In the genomic region with DNA sequence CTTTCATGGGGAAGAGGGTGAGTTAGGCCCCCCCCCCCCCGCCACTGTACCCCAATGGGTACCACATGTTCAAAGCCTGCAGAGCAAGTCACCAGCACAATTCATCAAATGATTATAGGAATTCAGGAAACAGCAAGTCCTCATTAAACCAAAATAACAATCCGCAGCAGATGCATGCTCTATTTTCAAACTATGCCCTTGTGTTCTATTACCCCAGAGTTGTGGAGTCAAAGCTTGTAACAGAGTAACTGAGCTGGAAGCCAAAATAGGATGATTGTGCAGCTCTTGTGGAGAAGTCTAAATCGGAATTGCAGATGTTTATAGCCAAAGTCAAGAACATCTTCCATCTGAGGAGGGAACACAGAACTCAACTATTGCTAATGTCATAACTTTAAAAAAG, we compare ENCODE assay signal across 21 mouse cellular contexts. TPM values are rescaled to one million over a fixed set of nuclear protein-coding genes. Genes with fewer than 3 reads are reported as not detected.
DNase-seq lines count a peak whose midpoint lies in the region; ATAC-seq and TF ChIP-seq lines count a peak whose summit lies in the region.
"Had no signal": no experiment of that assay in that cellular context is flagged by ENCODE, and none has a peak within 500 bp of the region (broad histone marks: within the 10 kb centered on the region; RNA-seq: fewer than 3 reads in every experiment).

No protein-coding gene starts in this region.

- H3K4me1 ChIP-seq in limb, embryonic 13.5 days, result peaks cover 14% of the 10 kb centered on the region
- H3K4me1 ChIP-seq in limb, embryonic 10.5 days, result no peaks in the 10 kb centered on the region
- H3K4me1 ChIP-seq in limb, embryonic 14.5 days (ENCODE audit: control insufficient read depth, insufficient read depth, low read length), result peaks cover 4% of the 10 kb centered on the region; the same call in 1 of the 2 replicates
- H3K4me1 ChIP-seq: forebrain, embryonic 12.5 days; heart, embryonic 10.5 days; hindbrain, embryonic 12.5 days had no signal

- no peaks in the 10 kb centered on the region for H3K9me3 ChIP-seq in limb, embryonic 13.5 days
- no peaks in the 10 kb centered on the region for H3K9me3 ChIP-seq in limb, embryonic 10.5 days (replicated peaks)
- no peaks in the 10 kb centered on the region for H3K9me3 ChIP-seq in limb, embryonic 14.5 days (ENCODE audit: control insufficient read depth, low read length)
- H3K9me3 ChIP-seq: forebrain, embryonic 12.5 days; heart, embryonic 10.5 days; hindbrain, embryonic 12.5 days had no signal

- no peak for TF ChIP-seq CTCF in gastrocnemius, adult 2 months (IDR thresholded peaks at IDR 0.05)

- ATAC-seq in limb, embryonic 13.5 days (ENCODE audit: low FRiP score, low read depth), result peak; percentile 66; the same call in 1 of the 2 replicates
- ATAC-seq in limb, embryonic 14.5 days (ENCODE audit: low FRiP score, low read depth), result no peak
- ATAC-seq: activated CD4-positive, CD25-positive, alpha-beta regulatory T cell, adult 4 months; forebrain, embryonic 16.5 days; hindbrain, embryonic 16.5 days; Patski had no signal

- intact Hi-C loops in gastrocnemius, adult 2 months (cut with DNase I), result no loop called here

- peak overlapping the region; percentile 31 for H3K27ac ChIP-seq in gastrocnemius, adult 2 months
- no peak overlapping the region for H3K27ac ChIP-seq in limb, embryonic 13.5 days
- H3K27ac ChIP-seq in limb, embryonic 10.5 days, result no peak overlapping the region
- no peak overlapping the region for H3K27ac ChIP-seq in limb, embryonic 14.5 days (replicated peaks; ENCODE audit: low read depth, low read length)
- H3K27ac ChIP-seq: forebrain, embryonic 12.5 days; heart, embryonic 10.5 days; hindbrain, embryonic 12.5 days had no signal

- H3K9ac ChIP-seq in limb, embryonic 13.5 days, result no peak overlapping the region
- H3K9ac ChIP-seq in limb, embryonic 14.5 days (ENCODE audit: low read depth, low read length, severe bottlenecking), result no peak overlapping the region
- H3K9ac ChIP-seq: forebrain, embryonic 12.5 days; hindbrain, embryonic 12.5 days had no signal

- no peak overlapping the region for H3K4me3 ChIP-seq in gastrocnemius, adult 2 months
- H3K4me3 ChIP-seq in limb, embryonic 13.5 days, result no peak overlapping the region
- no peak overlapping the region for H3K4me3 ChIP-seq in limb, embryonic 10.5 days
- no peak overlapping the region for H3K4me3 ChIP-seq in limb, embryonic 14.5 days (replicated peaks; ENCODE audit: low read length)
- H3K4me3 ChIP-seq: forebrain, embryonic 12.5 days; heart, embryonic 10.5 days; hindbrain, embryonic 12.5 days had no signal

- H3K27me3 ChIP-seq in limb, embryonic 13.5 days, result no peaks in the 10 kb centered on the region
- no peaks in the 10 kb centered on the region for H3K27me3 ChIP-seq in limb, embryonic 10.5 days (ENCODE audit: low read depth, poor library complexity, severe bottlenecking)
- no peaks in the 10 kb centered on the region for H3K27me3 ChIP-seq in limb, embryonic 14.5 days (ENCODE audit: control insufficient read depth, insufficient read depth, low read length)
- H3K27me3 ChIP-seq: CH12.LX; forebrain, embryonic 12.5 days; hindbrain, embryonic 12.5 days; Patski had no signal

- no peak overlapping the region for H3K4me2 ChIP-seq in limb, embryonic 13.5 days (replicated peaks)
- H3K4me2 ChIP-seq in limb, embryonic 14.5 days (replicated peaks; ENCODE audit: low read depth, low read length, severe bottlenecking), result no peak overlapping the region
- H3K4me2 ChIP-seq: forebrain, embryonic 12.5 days; hindbrain, embryonic 12.5 days had no signal

- no peak for TF ChIP-seq POLR2A in limb, embryonic 14.5 days (IDR thresholded peaks at IDR 0.05; ENCODE audit: borderline replicate concordance, extremely low read depth, insufficient read depth, insufficient read length)

- H3K36me3 ChIP-seq in limb, embryonic 13.5 days, result no peaks in the 10 kb centered on the region
- H3K36me3 ChIP-seq in limb, embryonic 10.5 days, result no peaks in the 10 kb centered on the region
- H3K36me3 ChIP-seq in limb, embryonic 14.5 days (ENCODE audit: control insufficient read depth, insufficient read depth, low read length), result no peaks in the 10 kb centered on the region
- H3K36me3 ChIP-seq: forebrain, embryonic 12.5 days; heart, embryonic 10.5 days; hindbrain, embryonic 12.5 days had no signal

- DNase-seq in gastrocnemius, adult 2 months, result no peak
- no peak for DNase-seq in gastrocnemius, adult 8-10 months (ENCODE audit: low spot score in 2 of 2)
- DNase-seq in limb, embryonic 10.5 days (ENCODE audit: low spot score), result no peak
- peak; percentile 47 for DNase-seq in limb, embryonic 14.5 days (ENCODE audit: low spot score)
- DNase-seq in spleen, adult 18-20 months, result no peak
- DNase-seq in spleen, adult 12 weeks (ENCODE audit: low spot score), result no peak
- DNase-seq: adrenal gland, postnatal 14 days; cerebellum, adult 2 months; cerebellum, postnatal 10 days; gastrocnemius, postnatal 10 days; heart, postnatal 10 days; heart, postnatal 4 days had no signal

- WGBS in limb, embryonic 13.5 days, result 43% methylated on average over 3 of the region's 3 CpGs
- WGBS in limb, embryonic 10.5 days, result 85% methylated on average over 3 of the region's 3 CpGs
- 40% methylated on average over 3 of the region's 3 CpGs for WGBS in limb, embryonic 14.5 days

RNA-seq across cellular contexts. Expression of gene Dpt, which starts 40.8 kb away (rescaled TPM):
- total RNA-seq in gastrocnemius, adult 2 months (2021), result 10 to 100 TPM; 42.5 to 58.4 TPM
- 10 to 100 TPM; 32.5 to 56.1 (median 39.0) TPM for total RNA-seq in gastrocnemius, adult 8-10 months (2022)
- polyA plus RNA-seq in limb, embryonic 13.5 days (2015; fragmentation: Nextera tagmentation; extraction: Ambion mirVana), result 6.3 and 7.2 TPM in 2 replicates
- polyA plus RNA-seq in limb, embryonic 10.5 days (2016; fragmentation: Nextera tagmentation; extraction: Ambion mirVana), result 0.16 and 0.23 TPM in 2 replicates
- 26.9 and 31.6 TPM in 2 replicates for polyA plus RNA-seq in limb, embryonic 14.5 days (2012; rRNA removed)
- polyA plus RNA-seq in limb, embryonic 14.5 days (2014; fragmentation: Nextera tagmentation; extraction: Ambion mirVana), result 22.5 and 34.0 TPM in 2 replicates
- total RNA-seq: CH12.LX had no signal
- polyA plus RNA-seq: forebrain, embryonic 12.5 days; forebrain, embryonic 16.5 days; heart, embryonic 10.5 days had no signal
